Mouse (Mus musculus) gastrocnemius, postnatal 10 days (tissue): ENCODE measurements around the gene Ptpn23. TPM values are rescaled to one million over a fixed set of nuclear protein-coding genes. Genes with fewer than 3 reads are reported as not detected.
"Not testable (repeated sequence)": the region's sequence is repeated elsewhere in the genome, so short reads cannot be mapped to it uniquely, and the experiment has no call there.

ENCODE experiments used
- DNase-seq: peaks from one replicate; pipeline ENCODE4 v3.0.0; 2021; ENCODE audit warnings: mixed read lengths
- total RNA-seq, 2 experiments: library from RNA; stranded (reverse); gene quantifications; 2 replicates each; pipeline ENCODE4 v1.2.3; 2021

The Ptpn23 gene
- total RNA-seq, 2 experiments from 2014 or later, result 12.6 to 22.0 TPM

DNA sequence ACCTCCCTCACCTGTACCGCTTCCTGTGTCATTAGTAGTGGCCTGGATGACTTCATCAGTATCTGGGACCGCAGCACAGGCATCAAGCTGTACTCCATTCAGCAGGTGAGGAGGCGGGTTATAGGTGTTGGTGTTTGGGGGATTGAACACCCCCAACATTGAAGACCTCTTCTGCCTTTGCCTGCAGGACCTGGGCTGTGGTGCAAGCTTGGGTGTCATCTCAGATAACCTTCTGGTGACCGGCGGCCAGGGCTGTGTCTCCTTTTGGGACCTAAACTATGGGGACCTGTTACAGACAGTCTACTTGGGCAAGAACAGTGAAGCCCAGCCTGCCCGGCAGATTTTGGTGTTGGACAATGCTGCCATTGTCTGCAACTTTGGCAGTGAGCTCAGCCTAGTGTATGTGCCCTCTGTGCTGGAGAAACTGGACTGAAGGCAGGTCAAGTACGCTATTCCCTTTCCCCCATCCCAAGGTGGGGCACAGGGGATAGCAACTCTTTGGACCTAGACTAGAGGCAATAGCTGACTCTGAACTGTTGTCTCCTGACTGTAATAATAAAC lies 23.6 kb downstream of the Ptpn23 start:
- no peak for DNase-seq

DNA sequence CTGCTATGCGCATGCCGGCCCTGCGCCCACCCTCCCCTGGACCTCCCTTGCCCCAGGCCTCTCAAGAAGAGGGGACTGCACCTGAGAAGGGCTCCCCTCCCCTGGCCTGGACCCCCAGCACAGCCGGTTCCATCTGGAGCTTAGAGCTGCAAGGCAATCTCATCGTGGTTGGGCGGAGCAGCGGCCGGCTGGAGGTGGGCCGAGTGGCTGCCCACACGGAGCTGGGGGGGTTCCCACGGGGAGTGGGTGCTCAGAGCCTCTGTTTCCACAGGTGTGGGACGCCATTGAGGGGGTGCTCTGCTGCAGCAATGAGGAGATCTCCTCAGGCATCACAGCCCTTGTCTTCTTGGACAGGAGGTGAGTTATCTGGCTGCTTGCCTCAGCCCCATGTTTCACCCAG lies 26.7 kb downstream of the Ptpn23 start:
- no peak for DNase-seq

DNA sequence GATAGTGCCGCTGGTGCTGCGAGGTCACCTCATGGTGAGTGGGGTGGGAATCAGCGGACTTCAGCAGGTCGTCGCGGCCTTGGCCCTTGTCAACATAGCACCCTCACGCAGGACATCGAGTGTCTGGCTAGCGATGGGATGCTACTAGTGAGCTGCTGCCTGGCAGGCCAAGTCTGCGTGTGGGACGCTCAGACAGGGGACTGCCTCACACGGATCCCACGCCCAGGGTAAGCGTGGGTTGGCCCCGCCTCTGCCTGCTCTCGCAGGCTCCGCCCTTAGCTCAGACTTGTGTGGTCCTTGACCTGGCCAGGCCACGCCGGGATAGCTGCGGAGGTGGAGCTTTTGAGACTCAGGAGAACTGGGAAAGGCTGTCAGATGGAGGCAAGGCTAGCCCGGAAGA lies 27.4 kb downstream of the Ptpn23 start:
- no peak for DNase-seq

DNA sequence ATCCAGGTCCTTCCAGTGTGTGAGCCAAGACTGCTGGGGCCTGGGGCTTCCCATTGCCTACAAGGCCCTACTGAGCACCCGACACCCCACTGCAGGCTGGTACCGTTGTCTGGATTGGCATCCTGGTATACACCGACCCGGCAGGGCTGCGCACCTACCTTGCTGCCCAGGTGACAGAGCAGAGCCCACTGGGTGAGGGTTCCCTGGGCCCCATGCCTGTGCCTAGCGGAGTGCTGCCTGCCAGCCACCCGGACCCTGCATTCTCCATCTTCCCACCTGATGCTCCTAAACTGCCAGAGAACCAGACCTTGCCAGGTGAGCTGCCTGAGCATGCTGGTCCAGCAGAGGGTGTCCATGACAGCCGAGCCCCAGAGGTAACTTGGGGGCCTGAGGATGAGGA lies 28.7 kb downstream of the Ptpn23 start:
- DNase-seq, result no peak

DNA sequence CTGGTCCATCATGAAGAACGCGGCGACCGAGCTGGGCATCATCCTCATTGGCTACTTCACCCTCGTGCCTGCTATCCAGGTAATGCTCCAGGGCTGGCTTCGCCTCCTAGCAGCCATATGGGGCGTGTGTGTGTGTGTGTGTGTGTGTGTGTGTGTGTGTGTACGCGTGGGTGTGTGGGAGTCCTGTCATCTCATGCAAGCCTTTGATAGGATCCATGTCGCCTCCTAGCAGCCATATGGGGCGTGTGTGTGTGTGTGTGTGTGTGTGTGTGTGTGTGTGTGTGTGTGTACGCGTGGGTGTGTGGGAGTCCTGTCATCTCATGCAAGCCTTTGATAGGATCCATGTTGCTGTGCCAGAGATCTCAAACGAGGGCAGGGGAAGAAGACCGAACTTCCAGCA lies 30.4 kb downstream of the Ptpn23 start:
- DNase-seq, result not testable (repeated sequence)

DNA sequence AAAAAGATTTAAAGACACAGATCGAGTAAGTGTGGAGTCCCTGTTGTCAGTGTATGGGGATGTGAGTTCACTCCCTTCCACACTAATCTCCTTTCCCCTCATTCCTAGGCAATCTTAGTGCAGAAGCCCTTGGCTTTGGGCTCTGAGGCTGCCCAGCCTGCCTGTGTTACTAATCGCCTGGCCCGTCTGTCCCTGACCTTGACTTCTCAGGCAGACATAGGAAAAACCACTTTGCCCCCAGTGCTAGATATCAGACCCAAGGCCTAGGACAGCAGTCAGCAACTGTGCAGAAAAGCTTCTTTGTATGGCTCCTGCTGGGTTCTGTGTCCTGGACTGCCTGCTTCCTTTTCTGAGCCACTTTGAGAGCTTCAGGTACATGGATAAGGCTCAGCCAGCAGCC lies 32.3 kb downstream of the Ptpn23 start:
- no peak for DNase-seq

DNA sequence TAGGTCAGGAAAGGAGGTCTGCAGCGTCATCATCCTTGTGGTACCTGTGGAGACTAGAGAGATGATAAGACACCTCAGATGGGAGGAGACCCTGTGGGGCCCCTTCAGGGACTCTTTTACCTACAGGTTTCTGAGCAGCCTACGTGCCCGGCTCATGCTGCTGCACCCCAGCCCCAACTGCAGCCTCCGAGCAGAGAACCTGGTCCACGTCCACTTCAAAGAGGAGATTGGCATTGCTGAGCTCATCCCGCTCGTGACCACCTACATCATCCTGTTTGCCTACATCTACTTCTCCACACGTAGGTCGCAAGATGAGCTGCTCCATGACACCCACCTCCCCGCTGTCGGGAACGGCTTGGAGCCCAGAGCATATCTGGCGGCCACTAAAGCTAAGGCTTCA lies 34.1 kb downstream of the Ptpn23 start:
- no peak for DNase-seq

DNA sequence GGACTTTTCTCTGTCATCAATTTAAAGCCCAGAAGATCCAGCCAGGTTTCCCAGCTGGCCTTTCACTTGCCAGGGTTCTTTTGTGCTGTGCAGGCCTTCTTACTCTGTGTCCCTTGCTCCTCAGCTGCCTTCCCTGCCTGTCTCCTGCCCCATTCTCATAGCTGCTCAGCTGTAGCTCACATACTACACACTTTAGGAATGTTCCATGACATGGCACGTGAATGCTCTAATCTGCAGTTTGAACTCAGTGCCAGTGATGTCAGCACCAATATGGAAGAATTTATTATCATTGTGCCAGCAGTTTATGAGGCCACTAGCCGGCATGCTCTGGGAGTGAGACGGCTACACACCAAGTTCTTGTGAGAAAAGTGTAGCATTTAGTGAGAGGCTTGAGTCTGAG lies 38.2 kb downstream of the Ptpn23 start:
- DNase-seq, result no peak

DNA sequence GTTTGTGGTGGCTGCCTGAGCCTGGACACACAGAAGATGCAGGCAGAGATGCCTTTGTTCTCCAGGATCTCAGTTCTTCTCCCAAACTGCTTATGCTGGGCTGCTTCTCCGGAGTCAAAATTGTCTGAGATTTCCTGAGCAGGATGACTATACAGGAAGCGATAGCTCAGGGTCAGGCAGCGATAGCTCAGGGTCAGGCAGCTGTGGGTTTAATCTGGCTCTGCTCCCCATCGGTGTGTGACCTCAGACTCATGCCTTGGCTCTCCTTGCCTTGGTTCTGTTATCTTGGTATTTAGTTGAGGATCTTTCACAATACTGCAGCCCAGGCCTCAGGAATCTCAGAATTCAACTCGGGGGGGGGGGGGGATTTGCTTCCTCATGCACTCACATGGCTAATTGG lies 41.3 kb downstream of the Ptpn23 start:
- no peak for DNase-seq

DNA sequence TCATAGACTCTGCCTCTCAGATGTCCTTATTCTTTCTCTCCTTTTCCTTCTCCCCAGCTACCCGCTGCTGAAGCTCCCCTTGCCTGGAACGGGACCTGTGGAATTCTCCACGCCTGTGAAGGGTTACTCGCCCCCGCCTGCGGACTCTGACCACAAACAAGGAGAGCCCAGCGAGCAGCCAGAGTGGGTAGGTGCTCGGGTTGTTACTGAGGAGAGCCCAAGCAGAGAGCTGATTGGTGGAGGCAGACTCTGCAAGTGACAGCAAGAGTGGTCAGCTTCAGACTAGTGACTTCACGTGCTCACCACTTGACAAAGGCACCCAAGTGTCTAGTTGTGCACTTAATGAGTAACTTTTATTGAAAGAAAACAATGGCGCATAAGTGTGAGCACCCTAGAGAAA lies 45.7 kb downstream of the Ptpn23 start:
- DNase-seq, result no peak

DNA sequence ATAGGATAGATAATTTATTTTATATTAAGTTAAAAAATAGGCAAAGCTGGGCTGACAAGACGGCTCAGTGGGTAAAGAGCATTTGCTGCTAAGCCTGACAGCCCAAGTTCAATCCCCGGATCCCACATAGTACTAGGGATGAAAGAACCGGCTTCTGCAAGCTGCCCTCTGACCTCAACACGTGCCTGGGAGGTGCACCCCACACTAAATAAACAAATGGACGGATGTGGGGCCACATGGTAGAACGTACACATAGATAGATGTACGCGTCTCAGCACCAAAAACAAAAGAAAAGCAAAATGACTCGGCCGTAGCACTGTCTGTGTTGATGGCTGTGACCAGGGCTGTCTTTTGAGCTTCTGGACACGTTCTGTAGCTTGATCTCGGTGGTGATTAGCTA lies 46.7 kb downstream of the Ptpn23 start:
- DNase-seq, result no peak

DNA sequence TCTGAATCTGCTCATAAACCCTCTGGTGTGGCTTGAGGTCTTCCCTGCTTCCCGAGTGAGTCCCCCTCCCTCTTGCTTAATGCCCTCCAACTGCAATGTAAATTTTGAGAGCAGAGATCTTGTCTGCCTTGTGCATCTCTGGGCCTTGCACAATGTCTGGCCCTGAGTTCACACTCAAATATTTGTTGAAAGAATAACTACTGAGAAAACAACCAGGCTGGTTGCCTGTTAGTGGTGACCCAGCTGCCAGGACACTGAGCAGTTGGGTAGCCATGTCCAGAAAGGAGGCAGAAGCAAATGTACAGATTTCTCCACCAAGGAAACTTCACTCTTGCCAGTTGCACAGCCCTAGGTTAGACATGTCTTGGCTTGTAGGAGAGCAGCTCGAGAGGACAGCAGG lies 49.7 kb downstream of the Ptpn23 start:
- DNase-seq, result no peak

DNA sequence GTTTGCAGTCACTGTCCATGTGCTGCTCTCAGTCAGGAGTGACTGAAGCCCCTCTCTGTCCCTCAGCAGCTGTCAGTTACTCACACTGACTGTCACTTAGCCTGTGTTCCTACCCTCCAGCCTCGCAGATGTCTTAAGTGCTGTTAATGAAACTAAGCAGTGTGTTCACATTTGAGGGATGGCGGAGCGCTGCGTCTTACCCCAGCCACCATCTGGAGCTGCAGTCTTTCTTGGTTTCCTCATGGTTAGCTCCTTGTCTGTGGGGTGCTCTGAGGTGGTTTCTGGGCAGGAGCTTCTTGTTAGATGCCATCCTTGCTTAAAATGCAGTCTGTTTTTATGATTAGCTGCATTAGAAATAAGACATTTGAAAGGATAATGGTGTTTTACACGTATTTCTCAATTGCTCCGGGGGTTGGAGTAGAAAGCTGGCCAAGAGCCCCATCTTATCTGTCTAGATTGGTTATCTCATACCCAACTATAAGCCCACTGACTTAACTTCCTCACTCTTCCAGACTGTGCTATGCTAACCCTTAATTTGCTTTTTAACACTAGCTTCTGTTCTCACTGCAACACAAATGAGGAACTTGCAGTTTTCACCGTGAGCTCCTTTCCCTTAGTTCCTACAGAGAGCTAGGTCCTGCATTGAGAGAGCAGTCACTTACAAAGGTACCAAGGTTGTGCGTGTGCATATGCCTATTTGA lies 55.9 kb downstream of the Ptpn23 start:
- no peak for DNase-seq

DNA sequence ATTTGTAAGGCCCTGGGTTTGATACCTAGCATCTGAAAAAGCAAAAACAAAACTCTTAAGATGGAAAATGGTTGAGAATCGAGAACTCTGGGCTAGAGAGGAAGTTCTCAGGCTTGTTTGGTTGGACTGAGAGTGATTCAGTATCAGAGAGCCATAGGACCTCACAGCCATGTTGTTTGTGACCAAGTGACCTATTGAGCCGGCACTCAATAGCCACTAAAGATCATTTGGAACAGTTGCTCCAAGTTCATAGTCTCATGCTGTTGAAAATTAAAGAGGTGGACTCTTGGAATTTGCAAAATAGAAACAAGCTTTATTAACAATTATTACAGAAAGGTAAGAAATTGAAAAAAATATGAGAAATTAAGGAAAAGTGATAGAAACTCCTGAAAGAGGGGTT lies 56.7 kb downstream of the Ptpn23 start:
- no peak for DNase-seq

DNA sequence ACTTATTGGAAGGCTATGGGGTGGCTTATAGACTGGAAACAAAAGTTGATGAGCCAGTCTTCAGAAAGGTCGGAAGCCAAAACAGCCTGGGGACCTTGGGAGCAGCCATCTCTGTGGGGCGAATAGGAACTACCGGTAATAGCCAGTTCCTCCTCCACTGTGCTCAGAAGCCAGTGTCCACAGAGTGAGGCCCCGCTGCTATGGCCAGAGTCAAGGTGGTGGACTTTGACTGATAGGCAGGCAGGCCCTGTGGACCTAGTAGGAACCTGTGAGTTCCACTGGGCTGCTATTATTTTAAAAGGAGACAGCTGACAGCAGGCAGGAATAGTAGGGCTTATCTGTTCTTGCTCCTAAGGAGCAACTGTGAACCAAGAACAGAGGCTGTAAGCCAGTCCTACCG lies 57.4 kb downstream of the Ptpn23 start:
- no peak for DNase-seq

DNA sequence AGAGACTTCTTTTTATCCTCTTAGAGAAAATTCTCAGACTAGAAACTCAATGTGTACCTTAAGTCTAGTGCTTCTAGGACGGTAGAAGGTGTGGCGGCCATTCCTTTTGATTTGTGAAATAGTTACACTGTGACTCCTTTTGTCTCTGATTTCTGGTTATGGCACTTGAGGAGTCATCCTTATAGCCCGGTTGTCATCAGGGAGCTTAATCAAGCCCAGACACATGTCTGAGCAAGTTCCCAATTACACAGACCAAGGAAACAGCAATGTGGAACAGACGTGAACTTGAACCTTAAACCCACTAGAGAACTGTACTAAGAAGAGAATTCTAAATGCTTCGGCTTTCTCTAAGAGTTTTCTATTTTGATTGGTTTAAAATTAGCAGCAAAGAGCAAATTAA lies 57.8 kb downstream of the Ptpn23 start:
- no peak for DNase-seq

DNA sequence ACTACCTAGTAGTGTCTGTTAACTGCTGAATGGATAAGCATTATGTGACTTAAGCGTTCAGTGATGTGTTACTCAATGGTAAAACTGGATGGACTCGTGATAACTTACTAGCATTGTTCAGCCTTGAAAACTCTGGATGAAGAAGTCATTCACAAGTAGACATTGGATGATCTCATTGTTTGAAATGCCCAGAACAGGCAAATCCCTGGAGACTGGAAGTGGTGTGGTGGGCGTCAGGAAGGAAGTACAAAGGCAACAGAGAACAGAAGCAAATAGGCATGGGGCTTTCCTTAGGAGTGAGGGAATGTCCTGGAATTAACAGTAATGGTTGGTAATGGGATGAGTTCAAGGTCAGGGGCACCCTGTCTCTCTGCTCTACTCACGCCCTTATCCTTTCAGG lies 59.1 kb downstream of the Ptpn23 start:
- DNase-seq, result no peak

DNA sequence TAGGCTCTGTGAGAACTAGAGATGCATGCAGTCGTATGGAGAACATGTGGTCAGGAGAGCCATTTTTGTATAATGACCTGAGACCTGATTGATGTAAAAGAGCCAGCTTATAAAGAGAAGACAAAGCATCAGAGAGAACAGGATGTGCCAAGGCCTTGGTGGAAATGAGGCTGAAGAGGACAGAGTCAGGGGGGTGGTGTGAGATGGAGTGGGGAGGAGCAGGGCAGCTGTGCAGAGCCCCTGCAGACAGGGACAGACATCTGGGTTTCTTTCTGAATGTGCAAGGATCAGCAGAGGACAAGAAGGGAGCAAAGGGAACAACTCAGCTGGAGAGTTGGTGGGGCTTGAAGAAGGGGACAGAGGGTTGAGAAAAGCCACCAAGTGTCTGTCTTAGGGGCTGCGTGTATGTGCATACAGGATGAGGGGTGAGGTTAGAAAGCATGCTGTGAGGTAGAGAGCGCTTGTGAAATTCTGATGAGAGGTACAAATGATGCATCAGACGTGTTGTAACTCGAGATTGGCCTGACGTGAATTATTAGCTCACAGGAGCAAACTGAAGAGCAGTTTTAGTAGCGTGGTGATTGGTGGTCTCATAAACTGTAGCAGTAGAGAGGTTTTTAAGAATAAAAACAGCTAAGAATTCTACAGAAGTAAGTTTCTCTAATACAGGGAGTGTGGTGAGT lies 62.8 kb downstream of the Ptpn23 start:
- no peak for DNase-seq

DNA sequence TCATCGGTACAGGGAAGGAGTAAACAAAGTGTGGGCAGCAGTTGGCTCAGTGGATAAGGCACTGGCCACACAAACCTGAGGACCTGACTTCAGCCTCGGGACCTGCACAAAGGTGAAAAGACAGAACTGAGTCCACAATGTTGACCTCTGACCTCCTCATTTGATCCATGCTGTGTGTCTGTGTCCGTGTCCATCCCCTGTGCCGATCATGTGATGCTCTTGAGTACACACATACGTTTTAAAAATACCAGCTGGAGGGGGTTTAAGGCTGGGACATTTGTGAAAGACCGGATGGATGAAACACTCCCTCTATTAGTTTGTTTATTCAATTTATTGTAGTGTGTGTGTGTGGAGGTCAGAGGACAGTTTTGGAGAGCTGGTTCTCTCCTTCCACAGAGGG lies 64.2 kb downstream of the Ptpn23 start:
- DNase-seq, result no peak

DNA sequence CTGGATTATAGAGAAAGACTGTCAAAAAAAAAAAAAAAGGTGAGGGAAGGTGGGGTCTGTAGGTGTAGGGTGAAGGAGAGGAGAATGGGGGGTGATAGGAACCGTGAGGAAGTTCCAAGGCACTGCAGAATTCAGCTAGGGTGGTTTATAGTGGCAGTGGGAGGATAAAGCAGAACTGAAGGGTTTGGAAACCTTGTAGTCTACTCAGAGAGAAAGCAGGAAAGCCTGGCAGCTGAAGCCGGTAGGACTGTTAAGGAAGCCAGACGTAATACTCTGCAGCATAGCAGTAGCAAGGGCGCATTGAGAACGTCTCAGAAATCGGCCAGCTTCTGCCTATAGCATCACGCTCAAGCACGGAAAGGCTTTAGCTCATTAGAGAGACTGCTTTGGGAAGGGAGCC lies 66.0 kb downstream of the Ptpn23 start:
- DNase-seq, result no peak

DNA sequence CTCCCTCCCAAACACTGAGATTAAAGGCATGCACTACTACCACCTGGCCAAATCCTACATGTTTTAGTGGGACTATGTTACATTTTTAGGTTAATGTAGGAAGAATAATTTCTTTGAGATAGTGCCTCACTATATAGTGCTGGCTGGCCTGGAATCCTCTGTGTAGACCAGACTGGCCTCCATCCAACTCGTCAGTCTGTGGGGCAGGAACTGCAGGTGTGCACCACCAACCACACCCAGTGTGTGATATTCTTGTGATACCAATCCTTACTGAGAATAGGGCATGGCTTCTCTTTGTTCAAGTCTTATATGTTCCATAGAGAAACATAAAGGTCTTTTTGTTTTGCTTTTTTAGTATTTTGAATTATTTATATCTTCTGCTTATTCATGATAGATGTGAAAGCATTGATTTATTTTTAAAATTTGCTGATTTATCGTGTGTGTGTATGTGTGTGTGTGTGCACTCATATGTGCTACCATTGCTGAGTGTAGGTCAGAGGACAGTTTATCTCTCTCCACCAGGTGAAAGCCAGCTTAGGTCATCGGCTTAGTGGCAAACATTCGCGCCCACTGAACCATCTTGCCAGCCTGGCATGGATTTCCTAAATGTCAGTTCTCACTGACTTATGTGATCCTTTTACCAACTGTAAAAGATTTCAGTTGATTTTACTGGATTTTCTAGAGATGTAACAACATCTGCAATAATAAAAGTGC lies 67.8 kb downstream of the Ptpn23 start:
- no peak for DNase-seq
